Mouse (Mus musculus): ENCODE results near the gene 4933405L10Rik.

- peak in 1 of 2 experiments; percentile 48; a peak in 2 of 4 replicates for TF ChIP-seq CTCF (conservative IDR thresholded peaks at IDR 0.05 in 1 of 2, IDR thresholded peaks at IDR 0.05 in 1 of 2; ENCODE audit: low read depth in 2 of 2, low read length in 2 of 2)
- TF ChIP-seq JUND (conservative IDR thresholded peaks at IDR 0.05; ENCODE audit: low read depth, low read length), result no peak
- no peak for TF ChIP-seq GABPA (IDR thresholded peaks at IDR 0.05; ENCODE audit: insufficient replicate concordance, low read depth, low read length)
- TF ChIP-seq USF2 (conservative IDR thresholded peaks at IDR 0.05; ENCODE audit: low read depth, low read length), result no peak
- TF ChIP-seq POLR2A (IDR thresholded peaks at IDR 0.05; ENCODE audit: low read depth, low read length), result no peak
- no peak for TF ChIP-seq USF1 (IDR thresholded peaks at IDR 0.05; ENCODE audit: low read depth, low read length)
- no peak for TF ChIP-seq ZKSCAN1 (IDR thresholded peaks at IDR 0.05; ENCODE audit: borderline replicate concordance, low read depth, low read length)
- TF ChIP-seq KAT2A (IDR thresholded peaks at IDR 0.05; ENCODE audit: insufficient replicate concordance, low read length), result no peak
Observed at GRCm38 (mm10) chr8:105677891-105678290, 29.6 kb upstream of the 4933405L10Rik start.

Measured in CH12.LX (cell line).